Mouse (Mus musculus) c-Kit-negative CD71-positive TER-119-positive erythroid progenitor cells, embryonic 14.5 days (primary cell): ENCODE measurements around the gene Htr2a.

Source experiments
- DNase-seq: peaks from one replicate; pipeline ENCODE4 v3.0.0-alpha.2; 2013; ENCODE audit warnings: low read depth, low spot score

Htr2a gene

DNA sequence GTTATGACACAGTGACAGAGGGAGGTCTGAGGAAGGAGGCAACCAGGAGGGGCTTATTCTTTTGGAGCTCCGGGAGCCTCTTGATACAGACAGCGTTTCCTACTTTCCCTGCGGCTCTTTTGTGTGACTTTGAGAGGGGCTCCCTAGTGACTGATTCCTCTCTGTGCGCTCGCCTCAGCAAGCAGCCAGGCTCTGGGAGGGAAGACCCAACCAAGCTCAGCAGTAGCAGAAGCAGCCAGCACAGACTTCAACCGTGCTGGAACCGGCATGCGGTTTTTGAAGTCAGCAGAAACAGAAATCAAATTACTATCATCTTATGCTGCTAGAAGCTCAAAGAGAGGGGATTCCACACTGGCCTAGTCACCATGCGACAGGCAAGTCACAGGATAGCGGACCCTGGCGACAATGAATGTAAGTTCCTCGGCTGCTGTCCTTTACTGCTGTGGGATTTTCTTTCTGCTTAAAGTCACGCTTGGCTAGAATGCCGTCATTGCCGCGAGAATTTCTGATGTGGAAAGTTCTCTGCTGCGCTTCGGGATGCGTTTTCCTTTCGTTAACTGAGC is at the start of gene Htr2a:
Gene Htr2a (plus strand): TSS at position 22 of the 563 bp plus-strand sequence.
- no peak for DNase-seq

GRCm38 (mm10) chr14:74601333-74602087 is 39.1 kb upstream of the Htr2a start:
- DNase-seq = no peak

DNA sequence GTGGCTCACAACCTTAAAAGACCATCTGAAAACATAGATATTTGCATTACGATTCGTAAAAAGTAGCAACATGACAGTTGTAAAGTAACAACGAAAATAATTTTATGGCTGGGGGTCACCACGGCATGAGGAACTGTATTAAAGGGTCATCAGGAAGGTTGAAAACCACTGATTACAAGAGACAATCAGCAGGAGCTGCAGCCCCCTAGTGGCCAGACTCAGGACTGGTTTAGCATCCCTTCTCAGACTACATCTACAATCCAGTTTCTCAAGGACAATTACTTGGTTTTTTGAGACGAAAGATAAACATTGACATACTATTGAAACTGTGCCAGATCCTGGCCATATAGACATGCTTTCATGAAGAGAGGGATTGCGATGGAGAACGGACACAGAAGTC is 38.1 kb upstream of the Htr2a start:
- DNase-seq = no peak

GRCm38 (mm10) chr14:74603131-74603766 is 37.4 kb upstream of the Htr2a start:
- DNase-seq = no peak

- no peak for DNase-seq
These were observed 29.3 kb upstream of the Htr2a start for GRCm38 (mm10) chr14:74611326-74611725.

- no peak for DNase-seq
These were observed 21.8 kb upstream of the Htr2a start for GRCm38 (mm10) chr14:74618858-74619257.

GRCm38 (mm10) chr14:74638071-74638470 is 2.6 kb upstream of the Htr2a start:
- no peak for DNase-seq

DNA sequence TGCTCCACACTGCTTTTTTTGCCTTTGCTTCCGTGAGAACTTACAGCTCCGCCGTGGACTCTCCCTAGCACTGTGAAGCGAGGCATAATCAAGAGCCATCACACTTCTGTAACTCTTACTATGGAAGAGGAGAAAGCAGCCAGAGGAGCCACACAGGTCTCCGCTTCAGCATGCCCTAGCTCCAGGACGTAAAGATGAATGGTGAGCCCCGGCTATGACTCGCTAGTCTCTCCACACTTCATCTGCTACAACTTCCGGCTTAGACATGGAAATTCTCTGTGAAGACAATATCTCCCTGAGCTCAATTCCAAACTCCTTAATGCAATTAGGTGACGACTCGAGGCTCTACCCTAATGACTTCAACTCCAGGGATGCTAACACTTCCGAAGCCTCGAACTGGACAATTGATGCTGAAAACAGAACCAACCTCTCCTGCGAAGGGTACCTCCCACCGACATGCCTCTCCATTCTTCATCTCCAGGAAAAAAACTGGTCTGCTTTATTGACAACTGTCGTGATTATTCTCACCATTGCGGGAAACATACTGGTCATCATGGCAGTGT is 1.1 kb downstream of the Htr2a start:
- DNase-seq = no peak

- peak; percentile 52 for DNase-seq
These were observed 2.7 kb downstream of the Htr2a start for GRCm38 (mm10) chr14:74643296-74643695.

DNA sequence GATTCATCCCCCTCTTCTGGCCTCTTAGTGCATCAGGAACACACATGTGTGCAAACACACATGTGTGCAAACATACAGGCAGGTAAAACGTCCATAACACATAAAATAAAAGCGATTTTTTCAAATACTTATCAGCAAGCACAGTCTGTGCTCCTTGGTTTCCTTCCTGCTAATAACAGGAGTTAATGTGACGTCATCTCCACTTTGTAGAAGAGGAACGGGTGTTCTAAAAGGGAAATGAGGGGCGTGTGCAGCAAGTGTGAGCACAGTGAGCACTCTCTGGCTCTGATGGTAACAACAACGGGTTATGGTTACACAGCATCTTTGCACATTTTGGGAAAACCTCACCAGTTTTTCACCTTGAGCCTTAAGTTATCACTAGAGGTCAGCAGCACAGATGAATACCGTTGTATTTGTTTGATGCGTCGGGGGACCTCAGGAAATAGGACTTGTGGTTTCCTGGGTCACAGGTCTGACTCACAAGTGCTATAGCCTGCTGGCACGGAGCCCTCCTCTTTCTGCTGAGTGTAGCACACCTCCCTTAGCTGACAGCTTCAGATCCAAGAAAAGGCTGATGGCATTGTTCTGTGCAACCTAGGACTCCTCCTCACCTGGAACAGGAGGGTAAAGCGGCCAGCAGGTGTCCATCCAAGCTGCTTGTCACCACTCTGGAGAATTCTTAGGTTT is 5.6 kb downstream of the Htr2a start:
- no peak for DNase-seq

DNA sequence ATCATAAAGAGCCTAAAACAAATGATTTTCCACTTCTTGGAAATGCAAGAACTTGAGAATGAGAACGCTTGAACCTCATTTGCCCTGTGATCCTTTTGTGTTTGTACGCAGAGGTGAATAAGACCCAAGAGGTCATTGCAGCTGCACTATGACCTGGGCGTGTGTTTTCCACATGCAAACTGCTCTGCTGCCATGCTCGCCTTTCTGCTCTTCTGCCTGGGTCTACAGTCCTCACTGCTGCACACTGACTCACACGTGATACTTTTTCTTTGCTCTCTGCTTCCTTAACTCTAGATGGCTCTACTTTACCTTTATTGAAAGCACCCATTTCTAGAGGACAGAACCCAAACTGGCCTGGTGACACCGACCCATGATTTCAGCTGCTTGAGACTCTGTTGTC is 9.4 kb downstream of the Htr2a start:
- no peak for DNase-seq

DNA sequence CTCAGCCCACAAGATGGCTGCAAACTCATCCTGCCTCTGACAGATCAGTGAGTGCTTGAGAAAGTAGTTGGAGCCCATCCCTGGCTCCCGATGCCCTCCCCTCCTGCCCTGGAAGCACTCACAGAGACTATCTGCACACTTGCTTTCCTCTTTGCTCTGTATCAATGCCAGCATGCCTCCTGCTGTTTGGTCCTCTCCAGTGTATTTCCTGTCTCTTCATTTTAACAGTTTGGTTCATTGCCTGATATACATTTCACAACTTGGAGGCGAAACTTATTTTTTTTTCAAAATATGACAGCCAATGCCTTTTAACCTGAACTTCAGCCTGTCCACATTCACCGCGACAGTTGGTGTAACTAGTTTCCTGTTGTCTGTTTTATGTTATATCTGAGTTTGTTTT is 11.0 kb downstream of the Htr2a start:
- DNase-seq = no peak

- DNase-seq = no peak
These were observed 16.6 kb downstream of the Htr2a start for GRCm38 (mm10) chr14:74657227-74657626.

DNA sequence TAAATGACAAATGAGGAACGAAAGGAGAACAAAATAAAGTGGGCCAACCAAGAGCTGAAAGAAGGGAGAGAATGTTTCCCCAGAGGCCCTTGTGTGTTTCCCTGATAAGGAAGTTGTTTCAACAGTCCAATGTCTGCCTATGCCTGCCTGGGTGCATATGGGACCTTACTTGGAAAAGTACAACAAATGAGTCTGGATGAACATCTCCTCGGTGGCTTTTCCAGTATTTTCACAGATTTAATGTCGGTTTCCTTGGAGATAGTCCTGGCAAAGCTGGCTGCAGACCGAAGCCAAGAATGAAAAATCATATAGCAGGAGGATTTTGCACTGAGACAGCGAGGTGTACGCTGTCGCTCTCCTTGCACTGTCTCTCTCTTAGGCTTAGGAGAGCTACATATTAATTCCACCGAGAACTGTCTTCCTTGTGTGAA is 18.8 kb downstream of the Htr2a start:
- no peak for DNase-seq

DNA sequence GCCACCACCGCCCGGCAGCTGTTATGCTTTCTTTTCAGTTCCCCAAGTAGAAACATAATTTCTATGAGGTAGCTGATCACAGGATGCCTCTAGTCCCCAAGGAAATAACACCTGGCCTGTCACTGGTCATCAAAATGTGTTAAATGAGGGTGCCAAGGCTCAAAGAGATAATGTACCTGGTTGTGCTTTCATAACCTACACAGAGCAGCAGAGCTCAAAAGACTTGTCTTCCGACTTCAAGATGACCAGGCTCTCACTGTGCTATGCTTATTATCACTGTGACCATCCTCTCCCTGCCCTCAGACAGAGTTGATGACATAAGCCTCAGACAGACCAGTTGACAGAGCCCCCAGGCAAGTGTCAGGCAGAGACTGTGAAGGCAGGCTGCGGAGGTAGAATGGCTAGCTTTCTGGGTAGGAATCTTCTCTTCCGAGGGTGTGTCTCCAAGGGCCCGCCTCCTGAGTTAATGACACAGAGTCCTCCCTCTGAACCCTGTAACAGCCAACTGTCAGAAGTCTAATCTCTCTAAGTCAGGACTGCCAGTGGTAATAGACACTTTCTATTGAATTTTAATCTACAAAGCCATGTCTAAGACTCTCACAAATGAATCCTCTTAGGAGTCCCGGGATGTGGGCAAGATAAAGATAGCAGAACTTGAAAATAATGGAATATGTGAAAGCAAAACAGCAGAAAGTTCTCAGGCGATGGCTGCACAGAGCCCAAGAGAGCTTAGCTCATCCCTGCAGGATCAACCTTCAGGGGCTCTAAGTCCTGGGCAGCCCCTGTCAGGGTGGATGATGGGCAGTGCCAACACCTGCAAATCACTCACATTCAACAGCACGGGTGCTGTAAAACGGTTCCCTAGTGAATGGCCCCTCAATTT is 31.7 kb downstream of the Htr2a start:
- peak; percentile 49 for DNase-seq

- DNase-seq = no peak
These were observed 32.3 kb downstream of the Htr2a start for GRCm38 (mm10) chr14:74673020-74673350.

DNA sequence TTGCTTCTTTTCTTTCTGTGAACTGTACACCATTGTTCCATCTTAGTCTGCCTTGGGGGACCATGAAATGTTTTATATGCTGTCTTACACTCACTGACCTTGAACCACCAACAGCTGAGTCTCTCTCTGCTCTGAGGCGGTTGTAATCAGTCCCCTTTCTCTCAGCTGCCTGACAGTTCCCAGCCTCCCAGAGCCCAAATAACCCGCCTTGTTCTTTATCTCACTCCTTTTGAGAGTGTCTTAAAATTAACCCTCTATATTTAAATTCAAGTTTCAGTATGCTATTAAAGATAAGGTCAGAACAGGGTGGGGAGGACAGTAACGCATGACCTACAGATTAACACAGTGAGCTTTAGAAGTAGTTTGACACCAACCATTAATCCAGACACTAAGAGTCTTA is 32.9 kb downstream of the Htr2a start:
- no peak for DNase-seq

GRCm38 (mm10) chr14:74679841-74680240 is 39.2 kb downstream of the Htr2a start:
- no peak for DNase-seq

DNA sequence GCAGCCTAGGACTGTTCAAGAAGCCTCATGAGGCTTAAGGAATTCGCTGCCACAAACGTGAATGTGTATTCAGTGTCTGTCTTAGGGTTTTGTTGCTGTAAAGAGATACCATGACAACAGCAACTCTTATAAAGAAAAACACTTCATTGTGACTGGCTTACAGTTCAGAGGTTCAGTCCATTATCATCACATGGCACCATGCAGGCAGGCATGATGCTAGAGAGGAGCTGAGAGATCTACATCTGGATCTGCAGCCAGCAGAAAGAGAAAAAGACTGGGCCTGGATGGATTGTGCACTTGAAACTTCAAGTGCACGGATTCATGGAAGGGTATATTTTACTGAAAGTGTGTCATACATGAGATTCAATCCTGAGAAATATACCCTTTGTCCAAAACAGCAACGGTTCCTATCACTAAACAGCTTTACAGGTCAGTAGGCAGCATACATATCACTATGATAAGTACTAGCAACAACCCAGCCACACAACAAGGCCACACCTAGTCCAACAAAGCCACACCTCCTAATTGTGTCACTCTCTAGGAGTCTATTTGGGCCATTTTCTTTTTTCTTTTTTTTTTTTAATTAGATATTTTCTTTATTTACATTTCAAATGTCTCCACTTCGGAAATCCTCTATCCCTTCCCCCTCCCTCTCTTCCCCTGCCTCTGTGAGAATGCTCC is 43.8 kb downstream of the Htr2a start:
- no peak for DNase-seq

DNA sequence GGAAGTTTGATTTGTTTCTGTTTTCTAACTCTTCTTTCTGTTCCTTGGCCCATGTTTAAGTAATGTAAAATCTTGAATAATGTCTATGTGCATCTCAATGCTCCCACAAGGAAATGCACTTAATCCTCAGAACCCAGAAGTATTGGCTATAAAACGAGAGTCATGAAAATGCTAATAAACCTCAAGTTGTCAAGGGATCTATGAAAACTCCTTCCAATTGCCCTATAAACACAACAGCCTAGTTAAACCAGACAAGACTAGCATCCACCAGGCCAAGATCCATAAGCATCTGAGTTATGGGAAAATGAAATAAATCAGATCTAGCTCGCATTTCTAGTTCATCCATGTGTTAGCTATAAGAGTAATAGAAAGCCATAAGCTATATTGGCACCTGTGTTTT is 51.3 kb downstream of the Htr2a start:
- DNase-seq = no peak

DNA sequence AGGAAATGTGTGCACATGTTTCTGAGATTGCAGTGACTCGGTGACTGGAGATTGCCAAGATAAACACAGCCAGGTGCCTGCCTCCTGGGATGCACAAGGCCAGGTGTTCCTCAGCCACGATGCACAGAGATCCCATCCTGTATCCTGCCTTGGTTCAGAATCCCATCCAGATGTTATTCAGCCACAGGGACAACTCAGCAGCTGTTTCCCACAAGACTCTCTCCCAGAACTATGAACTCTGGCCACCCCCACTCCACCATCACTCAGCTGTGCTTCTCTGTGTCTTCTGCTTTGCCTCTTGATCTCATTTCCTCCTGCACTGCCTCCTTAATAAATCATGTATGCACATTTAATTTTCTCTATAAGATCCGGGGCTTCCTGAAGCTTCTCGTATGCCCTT is 56.1 kb downstream of the Htr2a start:
- no peak for DNase-seq
